Mouse (Mus musculus) adrenal gland, adult 8-10 months (tissue): ENCODE results near the gene Ifit1. TPM values are rescaled to one million over a fixed set of nuclear protein-coding genes. Genes with fewer than 3 reads are reported as not detected.
"Not testable (repeated sequence)": the region's sequence is repeated elsewhere in the genome, so short reads cannot be mapped to it uniquely, and the experiment has no call there.

Experiments used
- DNase-seq: peaks from one replicate; pipeline ENCODE4 v3.0.0; 2022
- total RNA-seq, 4 experiments: library from RNA; stranded (reverse); gene quantifications; 2 replicates each; pipeline ENCODE4 v1.2.4; 2022

Gene Ifit1
- 1 to 10 TPM; 4.8 to 9.4 (median 6.0) TPM for total RNA-seq

DNA sequence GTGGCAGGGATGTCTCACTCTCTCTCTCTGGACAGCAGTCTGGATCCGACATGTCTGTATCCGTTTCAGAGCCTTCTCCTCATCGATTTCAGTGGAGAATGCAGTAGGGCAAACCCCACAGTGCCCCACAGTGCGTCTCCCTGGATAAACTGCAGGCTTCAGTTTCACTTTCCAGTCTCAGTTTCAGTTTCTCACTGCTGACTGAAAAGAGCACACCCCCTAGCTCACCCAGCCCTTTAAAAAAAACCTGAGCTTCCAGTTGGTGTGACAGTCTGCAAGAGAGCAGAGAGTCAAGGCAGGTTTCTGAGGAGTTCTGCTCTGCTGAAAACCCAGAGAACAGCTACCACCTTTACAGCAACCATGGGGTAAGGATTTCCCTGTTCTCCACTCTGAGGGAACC lies at the start of gene Ifit1, which contains the start of gene Ifit1bl2:
Gene Ifit1 (plus strand): TSS at position 249 of the 400 bp plus-strand sequence.
Gene Ifit1bl2 (minus strand): TSS at position 121 of the 400 bp plus-strand sequence.
- no peak for DNase-seq

DNA sequence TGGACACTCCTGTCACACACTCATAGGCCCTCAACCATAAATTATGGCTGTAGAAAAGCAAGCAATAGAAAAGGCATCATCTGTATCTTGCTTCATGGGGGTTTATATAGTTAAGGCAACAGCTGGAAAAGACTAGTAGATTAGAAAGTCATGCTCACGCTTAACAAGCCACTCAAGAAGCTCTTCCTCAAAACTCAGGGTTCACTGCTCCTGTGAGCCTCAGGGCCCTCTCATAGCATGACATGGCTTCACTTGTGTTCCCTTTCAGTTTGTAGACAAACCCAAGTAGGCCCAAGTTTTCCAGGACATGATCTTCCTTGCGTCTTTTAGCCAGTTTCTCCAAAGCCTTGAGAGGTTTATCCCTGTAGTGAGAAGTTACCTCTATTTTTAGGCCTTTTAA lies 47.2 kb upstream of the Ifit1 start:
- DNase-seq, result no peak

DNA sequence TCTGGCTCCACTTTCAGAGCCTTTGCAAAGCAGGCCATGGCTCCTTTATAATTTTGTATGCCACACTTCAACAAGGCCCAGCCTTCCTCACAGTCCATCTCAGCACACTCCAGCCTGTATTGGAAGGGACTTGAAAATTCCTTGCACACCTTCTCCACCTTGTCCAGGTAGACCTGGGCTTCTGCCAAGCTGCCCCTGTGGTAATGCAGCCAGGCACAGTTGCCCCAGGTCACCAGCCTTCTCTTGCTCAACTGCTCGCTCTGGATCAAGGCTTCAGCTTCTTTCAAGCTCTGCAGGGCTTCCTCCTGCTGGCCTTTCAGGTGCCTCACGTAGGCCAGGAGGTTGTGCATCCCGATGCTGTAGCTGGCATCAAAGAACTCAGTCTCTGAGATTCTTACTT lies 46.1 kb upstream of the Ifit1 start:
- DNase-seq, result not testable (repeated sequence)

DNA sequence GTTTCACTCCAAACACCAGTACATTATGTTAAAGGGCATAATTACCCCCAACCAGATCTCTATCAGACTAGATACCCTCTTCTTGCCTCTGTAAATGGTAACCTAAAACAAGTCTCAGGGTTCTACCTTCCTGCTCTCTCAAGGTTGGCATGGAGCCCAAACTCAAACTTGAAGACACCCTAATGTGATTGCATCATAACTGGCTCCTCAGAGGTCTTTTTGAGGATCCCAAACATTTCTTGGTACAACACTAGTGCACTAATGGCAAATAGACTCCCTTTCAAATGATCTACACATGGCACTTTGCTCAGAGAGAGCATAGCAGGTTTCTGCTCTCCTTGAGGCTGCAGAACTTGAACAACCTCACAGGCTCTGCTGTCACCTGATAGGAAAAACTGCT lies 43.9 kb upstream of the Ifit1 start:
- no peak for DNase-seq

DNA sequence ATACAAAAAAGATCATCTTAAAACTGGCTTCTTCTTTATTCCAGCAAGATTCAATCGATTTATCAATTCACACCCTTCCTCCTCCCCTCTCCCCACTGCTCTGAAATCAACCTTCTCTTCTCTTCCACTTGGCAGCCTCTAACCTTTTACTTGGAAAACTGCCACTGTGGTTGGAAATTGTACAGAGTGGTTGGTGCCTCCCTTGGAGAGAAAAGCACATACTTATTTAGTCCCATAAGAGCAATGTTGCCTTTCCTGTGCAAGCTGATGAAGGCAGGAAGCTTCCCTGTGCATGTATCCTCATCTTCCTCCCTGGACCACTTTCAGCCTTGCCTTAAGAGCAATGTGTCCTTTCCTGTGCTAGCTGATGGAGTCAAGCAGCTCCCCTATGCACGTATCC lies 42.3 kb upstream of the Ifit1 start:
- peak; percentile 46 for DNase-seq

DNA sequence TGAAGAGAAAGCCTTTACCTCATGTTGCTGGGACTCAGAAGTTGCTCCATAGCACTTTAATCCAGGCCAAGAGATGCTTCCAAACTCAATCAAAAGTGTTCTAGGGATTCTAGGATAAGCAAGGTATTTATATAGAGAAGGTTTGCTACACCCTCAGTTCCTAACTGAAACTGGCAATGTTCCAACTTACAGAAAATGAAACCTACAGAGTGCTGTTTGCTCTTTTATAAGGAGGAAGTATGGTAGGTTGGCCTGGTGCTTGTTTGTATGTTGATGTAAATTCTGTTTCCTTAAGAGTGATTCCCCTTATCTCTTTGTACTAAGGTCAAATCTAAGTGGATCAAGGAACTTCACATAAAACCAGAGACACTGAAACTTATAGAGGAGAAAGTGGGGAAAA lies 41.4 kb upstream of the Ifit1 start:
- DNase-seq, result not testable (repeated sequence)

DNA sequence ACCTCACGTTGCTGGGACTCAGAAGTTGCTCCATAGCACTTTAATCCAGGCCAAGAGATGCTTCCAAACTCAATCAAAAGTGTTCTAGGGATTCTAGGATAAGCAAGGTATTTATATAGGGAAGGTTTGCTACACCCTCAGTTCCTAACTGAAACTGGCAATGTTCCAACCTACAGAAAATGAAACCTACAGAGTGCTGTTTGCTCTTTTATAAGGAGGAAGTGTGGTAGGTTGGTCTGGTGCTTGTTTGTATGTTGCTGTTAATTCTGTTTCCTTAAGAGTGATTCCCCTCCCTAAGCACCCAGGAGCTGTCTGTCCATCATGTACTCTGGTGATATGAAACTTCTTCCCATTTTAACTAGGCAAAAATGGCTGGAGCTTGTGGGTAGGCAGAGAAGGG lies 38.8 kb upstream of the Ifit1 start, which contains the start of gene Ifit1bl1:
Gene Ifit1bl1 (minus strand): TSS at position 69 of the 400 bp plus-strand sequence.
- not testable (repeated sequence) for DNase-seq

DNA sequence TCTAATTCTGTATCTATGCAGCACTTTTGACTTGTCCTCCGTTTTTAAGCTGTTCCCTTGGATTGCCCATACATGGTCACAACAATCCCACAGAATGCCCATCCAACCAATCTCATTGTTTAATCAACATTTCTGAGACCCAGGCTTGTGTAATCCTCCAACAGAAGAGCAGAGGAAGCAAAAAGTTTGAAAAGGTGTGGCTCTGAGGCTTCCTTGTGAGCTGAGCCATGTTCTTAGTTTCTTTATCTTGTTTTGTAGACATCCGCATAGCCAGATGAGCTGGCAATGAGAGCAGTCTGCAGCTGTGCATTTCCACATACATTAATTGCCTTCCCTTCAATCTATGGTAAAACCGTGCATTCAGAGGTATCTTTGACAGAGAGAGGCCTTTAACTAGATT lies 35.2 kb upstream of the Ifit1 start:
- no peak for DNase-seq

DNA sequence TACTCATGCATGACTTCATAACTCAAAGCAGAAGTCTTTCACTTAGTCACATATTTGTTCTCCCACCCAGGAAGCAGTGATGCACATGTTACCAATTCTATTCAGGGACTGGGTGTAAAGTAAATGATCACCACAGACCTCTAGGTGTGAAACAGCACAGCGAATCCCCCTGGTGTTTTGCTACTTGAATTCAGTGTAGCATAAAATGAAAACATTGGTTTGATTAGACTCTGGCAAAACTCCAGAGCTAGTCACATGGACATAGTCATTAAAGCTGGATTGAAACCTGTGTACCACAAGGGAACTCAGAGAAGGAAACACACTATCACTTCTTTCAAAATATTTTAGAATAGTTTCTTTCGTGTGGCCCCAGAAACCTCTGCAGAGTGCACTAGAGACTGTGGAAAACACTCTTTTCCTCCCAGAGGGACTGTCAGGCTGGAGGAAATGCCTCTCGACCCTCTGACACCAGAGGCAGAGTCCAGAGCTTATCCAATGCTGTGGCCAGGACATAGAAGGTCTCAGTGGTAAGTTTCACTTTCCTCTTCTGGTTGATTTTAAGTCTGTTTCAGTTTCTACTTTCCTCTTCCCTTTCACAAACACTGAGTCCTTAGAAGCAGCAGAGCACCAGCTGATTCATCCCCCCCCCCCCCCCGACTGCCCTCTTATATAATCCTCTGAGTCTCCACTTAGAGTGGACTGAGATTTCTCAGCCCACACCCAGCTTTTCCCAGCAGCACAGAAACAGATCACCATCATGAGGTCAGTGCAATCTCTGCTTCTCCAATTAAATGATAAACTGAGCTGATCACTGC lies 33.2 kb upstream of the Ifit1 start, which contains the start of gene Ifit3b:
Gene Ifit3b (plus strand): TSS at position 734 of the 815 bp plus-strand sequence.
- peak; percentile 40 for DNase-seq

DNA sequence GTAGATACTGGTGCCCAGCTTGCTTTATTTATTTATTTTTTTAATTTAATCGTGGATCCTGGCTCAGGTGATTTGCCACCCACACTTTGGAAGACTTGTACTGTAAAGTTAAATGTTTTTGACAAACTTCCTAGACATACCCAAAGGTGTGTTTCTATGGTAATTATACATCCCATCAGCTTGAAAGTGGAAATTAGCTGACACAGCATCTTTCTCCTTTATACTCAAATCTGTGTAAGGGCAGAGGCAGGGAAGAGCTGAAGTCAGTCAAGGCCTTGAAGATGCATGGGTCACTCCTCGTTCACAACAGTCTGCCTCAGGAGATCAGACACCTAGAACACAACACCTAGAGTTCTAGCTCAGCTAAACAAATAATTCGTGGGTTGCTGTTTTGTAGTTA lies 30.6 kb upstream of the Ifit1 start:
- DNase-seq, result not testable (repeated sequence)

DNA sequence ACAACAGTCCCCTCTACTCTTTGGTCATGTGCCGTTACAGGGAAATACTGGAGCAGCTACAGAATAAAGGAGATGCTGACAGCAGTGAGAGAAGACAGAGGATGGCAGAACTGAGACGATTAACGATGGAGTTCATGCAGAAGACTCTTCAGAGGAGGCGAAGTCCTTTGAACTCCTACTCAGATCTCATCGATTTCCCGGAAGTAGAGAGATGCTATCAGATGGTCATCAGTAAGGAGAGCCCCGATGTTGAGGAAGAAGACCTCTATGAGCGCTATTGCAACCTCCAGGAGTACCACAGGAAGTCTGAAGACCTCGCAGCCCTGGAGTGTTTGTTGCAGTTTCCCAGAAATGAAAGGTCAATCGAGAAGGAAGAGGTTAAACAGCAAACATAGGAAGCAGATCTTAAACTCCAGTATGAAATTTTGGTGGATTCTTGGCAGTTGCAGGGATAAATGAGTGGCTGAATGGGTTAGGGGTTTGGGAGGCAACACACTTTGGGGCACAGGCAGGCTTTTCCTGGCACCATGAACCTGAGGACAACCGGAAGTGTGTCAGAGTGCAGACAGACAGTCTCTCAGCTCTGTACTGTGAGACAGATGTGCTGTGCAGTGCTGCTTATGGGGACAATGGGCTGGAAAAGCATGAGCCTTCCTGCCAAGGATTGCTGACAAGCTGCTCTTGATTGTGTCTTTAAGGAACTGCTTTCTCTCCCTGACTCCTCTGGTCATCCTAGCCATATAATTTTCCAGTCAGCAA lies 28.2 kb upstream of the Ifit1 start:
- DNase-seq, result not testable (repeated sequence)

DNA sequence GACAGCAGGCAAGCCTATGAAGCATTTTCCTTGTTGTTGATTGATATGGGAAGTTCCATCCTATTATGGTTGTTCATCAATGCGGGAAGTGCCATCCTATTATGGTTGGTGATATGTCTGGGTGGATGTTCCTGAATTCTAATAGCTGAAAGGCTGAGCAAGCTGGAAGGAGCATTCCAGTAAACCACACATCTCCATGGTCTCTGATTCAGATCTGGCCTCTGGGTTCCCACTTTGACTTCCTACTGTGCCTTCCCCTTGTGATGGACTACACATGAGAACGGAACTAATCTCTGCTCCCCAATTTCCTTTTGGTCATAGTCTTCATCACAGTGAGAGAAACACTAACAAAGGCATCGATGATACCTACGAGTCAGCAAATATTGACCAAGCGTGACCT lies 19.8 kb upstream of the Ifit1 start:
- no peak for DNase-seq

DNA sequence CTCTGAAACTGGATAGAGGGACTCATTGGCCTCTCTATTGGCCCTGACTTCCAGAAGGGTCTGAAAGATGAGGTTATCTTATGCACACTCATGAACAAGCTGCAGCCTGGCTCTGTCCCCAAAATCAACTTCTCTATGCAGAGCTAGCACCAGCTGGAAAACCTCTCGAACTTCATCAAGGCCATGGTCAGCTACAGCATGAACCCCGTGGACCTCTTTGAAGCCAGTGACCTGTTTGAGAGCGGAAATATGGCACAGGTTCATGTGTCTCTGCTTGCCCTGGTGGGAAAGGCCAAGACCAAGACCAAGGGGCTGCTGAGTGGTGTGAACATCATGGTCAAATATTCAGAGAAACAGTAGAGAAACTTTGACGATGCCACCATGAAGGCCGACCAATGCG lies 16.9 kb upstream of the Ifit1 start:
- DNase-seq, result no peak

DNA sequence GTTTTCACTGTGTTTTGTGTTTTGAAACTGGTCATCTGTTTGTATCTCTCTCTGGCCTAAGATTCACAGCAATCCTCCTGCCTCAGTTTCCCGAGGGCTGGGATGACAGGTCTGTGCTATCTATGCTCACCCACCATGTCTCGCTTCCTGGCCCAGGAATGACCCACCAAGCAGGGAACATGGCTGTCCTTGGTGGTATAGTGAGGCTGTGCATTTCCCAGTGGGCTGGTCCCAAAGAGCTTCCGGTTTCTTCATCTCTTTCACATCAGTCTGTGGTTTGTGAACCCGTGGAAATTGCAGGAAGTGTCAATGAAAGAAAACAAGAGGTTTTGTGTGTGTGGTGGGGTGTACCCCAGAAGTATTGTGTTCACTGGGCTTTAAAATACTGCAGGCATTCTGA lies 16.0 kb upstream of the Ifit1 start:
- DNase-seq, result no peak

DNA sequence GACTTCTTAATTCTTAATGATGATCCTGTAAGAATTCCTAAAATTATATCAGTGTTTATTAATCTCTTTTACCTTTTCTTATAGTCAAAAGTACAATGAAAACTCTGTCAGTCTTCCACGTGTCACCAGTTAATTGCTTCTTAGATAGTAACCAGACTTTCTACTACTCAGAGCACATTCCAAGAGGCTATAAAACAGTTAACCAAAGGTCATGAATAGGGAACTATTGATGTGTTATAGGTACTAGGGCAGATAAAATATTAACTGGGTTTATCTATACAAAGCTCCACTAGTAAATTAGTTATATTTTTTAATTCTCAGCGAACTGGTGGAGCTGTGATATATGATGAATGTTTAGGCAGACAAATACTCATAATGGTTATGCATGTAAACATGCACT lies 13.2 kb upstream of the Ifit1 start:
- DNase-seq, result no peak

DNA sequence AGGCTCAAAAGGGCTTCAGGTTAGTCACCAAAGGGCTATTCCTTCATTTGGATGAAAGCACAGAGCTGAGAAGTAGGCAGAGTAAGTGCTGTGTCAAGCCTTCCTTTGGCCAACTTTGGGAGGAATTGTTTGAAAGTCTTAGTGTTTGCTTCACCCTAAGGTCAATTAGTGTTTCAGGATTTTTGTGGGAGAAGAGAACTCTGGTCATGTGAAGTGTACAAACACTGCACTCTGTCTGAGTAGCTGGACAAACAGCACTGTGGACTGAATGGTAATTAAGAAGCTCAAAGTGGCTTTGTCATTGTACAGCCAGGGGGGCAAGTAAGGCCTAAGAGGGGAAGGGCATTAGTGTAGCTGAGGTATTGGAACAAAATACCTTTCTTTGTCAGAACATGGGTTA lies 9.2 kb upstream of the Ifit1 start:
- no peak for DNase-seq

DNA sequence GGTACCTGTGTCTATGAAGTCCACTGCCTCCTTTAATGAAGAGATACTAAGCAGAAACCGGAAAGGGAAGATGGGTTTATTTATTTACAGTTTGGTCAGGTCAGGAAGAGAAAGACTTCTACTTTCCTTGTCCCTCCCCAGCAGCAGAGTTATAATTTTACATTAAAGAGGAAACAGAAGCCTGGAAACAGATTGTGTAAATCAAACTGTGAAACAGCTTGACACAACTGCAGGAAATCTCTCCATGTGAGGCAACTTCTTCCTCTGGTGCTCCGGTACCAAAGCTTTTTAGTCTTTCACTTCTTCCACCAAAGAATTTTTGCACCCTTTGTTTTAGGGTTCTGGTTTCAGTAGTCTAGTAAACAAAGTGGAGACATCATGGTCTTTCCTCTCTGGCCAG lies 7.2 kb upstream of the Ifit1 start:
- DNase-seq, result no peak

DNA sequence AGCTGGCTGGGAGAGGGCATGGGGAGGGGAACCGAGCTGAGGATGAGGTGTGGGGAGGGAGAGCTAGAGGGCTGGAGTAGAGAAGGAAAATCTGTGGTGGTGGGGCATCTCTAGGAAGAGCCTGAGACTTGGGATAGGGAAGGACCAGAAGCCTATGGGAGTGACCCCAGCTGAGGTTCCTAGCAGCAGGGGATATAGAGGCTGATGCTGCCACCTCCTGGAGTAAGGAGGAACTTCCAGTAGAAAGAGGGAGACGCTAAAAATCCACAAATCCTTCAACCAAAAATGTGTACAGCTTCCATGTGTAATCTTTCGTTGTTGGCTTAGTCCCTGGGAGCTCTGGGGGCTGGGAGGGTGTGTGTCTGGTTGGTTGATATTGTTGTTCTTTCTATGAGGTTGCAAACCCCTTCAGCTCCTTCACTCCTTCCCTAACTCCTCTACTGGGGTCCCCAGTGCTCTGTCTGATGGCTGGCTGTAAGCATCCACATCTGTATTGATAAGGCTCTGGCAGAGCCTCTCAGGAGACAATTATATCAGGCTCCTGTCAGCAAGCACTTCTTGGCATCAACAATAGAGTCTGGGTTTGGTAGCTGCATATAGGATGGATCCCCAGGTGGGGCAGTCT lies 3.6 kb upstream of the Ifit1 start:
- DNase-seq, result peak; percentile 30

DNA sequence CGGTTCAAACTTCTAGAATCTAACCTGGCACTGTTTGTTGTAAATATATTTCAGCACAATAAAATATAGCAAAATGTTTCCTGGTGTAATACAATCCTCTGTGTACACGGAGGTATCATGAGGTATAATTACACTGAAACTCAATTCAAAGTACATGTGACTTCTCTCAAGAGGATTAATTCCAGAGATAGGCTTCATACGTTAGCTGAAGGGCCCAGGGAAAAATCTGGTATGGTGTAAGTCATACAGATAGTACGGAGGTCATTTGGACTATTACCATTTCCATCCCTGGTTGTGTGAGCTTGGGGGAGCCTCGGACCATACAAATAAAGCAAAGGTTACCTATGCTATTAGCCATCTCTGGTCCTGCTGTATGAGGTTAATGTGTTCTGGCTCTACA lies 1.9 kb downstream of the Ifit1 start:
- DNase-seq, result no peak

DNA sequence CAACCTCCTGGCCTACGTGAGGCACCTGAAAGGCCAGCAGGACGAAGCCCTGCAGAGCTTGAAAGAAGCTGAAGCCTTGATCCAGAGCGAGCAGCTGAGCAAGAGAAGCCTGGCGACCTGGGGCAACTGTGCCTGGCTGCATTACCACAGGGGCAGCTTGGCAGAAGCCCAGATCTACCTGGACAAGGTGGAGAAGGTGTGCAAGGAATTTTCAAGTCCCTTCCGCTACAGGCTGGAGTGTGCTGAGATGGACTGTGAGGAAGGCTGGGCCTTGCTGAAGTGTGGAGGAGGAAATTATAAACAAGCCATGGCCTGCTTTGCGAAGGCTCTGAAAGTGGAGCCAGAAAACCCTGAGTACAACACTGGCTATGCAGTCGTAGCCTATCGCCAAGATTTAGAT lies 7.0 kb downstream of the Ifit1 start:
- DNase-seq, result not testable (repeated sequence)

DNA sequence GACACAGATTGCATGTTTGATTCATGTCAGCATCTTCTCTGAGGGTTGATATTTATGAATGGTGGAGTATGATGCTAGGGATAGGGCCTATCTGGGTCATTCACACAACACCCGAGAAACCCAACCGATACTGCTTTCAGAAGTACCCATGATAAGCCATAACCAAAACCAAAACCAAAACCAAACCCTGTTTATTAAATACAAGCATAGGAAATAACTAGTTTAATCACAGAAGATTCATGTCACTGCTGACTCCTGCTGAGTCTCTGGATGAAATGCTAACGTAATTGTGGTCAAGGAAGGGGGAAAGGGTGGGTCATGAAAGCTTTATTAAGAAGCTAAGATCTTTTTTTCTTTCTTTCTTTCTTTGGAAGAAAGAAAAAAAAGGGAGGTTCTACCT lies 9.6 kb downstream of the Ifit1 start:
- DNase-seq, result no peak

DNA sequence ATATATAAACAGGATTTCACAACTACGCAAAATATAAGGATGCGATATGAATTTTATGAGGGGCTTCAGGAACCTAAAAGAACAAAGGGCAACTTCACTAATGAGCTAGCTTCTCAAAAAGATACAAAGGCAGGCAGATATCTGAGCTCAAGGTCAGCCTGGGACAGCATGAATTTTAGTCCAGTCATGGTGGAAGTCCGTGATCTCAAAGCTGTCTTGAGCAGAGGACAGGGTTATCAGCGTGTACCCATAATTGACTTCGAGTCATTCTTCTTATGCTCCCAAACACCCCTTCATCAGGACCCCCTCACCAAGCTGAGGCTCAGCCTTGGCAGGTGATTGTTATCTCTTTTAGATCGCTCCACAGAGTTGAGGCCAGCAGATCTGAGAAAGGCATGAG lies 10.3 kb downstream of the Ifit1 start:
- no peak for DNase-seq

DNA sequence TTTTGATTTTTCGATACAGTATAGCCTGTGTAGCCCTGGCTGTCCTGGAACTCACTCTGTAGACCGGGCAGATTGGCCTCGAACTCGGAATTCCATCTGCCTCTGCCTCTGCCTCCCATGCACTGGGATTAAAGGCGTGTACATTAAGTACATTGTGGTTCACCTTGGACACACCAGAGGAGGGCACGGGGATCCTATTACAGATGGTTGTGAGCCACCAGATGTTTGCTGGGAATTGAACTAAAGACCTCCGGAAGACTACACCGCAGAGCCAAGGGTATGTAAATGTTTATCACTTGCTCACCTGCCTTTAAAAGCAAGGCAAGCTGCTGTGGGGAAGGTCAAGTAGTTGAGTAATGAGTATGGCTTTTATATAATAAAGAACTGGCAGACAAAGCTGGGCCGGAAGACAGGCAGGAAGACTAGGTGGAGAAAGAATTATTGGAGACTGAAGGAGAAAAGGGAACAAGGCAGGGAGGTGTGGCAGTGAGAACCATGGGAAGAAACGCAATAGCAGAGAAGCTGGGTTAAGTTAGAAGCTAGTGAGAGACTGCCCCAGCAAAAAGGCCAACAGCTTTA lies 14.6 kb downstream of the Ifit1 start:
- no peak for DNase-seq
